In the genomic region with DNA sequence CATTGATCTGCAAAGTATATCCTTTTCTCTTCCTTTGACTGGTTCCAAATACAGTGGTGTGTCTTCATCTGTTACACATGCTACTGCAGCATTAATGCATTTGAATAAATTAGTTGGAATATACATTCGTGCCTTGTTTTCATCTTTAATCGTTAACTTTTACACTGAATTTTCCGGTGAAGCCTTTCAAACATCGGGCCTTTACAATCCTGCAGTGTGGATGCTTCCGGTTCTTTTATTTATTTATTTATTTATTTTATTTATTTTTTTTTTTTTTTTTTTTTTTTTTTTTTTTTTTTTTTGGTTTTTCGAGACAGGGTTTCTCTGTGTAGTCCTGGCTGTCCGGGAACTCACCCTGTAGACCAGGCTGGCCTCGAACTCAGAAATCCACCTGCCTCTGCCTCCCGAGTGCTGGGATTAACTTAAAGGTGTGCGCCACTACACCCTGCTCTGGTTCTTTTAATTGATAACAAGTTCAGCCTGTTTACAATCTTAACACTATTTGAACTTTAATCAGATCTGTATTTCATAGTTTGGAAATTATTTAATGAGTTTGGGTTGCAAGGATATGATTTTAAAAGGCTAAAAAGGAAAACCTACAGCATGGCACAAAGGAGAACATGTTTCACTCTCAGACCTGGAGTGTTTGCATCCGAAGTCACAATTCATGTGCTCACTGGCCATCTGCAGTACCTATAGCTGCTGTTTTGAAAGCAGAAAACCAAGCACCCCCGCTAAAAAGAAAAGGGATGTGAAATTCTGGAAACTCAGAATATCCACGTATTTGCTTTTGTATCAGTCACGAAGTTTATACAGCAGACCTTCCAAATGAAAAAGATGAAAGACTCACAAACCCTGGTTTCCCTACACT, we compare ENCODE assay signal across 8 mouse cellular contexts. TPM values are rescaled to one million over a fixed set of nuclear protein-coding genes. Genes with fewer than 3 reads are reported as not detected.
DNase-seq lines count a peak whose midpoint lies in the region; ATAC-seq and TF ChIP-seq lines count a peak whose summit lies in the region.

No protein-coding gene starts in this region.

- H3K9ac ChIP-seq in heart, embryonic 14.5 days (ENCODE audit: low read length): peak overlapping the region; percentile 92
- H3K9ac ChIP-seq in hindbrain, embryonic 12.5 days: peak overlapping the region; percentile 94; the same call in 1 of the 2 replicates
- H3K9ac ChIP-seq in midbrain, embryonic 11.5 days (ENCODE audit: low read length): peak overlapping the region; percentile 88

- peaks cover 2 to 15% of the 10 kb centered on the region in 2 experiments; a peak in 3 of 4 replicates for H3K4me1 ChIP-seq in heart, embryonic 14.5 days (ENCODE audit: control insufficient read depth in 2 of 2, insufficient read depth in 2 of 2, low read length in 2 of 2)
- H3K4me1 ChIP-seq in bone marrow macrophage, adult 2 months (ENCODE audit: control insufficient read depth, insufficient read depth, low read length): peaks cover 21% of the 10 kb centered on the region
- peaks cover 12% of the 10 kb centered on the region for H3K4me1 ChIP-seq in hindbrain, embryonic 12.5 days
- peaks cover 7% of the 10 kb centered on the region for H3K4me1 ChIP-seq in midbrain, embryonic 11.5 days (ENCODE audit: control insufficient read depth, insufficient read depth, low read length)

- peak overlapping the region; percentile 72 to 86 for H3K4me3 ChIP-seq in heart, embryonic 14.5 days (ENCODE audit: control insufficient read depth in 1 of 2, insufficient read depth in 1 of 2, low read depth in 1 of 2, low read length in 2 of 2)
- peak overlapping the region; percentile 84 for H3K4me3 ChIP-seq in bone marrow macrophage, adult 2 months (ENCODE audit: insufficient read depth, low read length)
- H3K4me3 ChIP-seq in hindbrain, embryonic 12.5 days: peak overlapping the region; percentile 94
- peak overlapping the region; percentile 86; the same call in 1 of the 2 replicates for H3K4me3 ChIP-seq in midbrain, embryonic 11.5 days (ENCODE audit: low read depth, low read length)

- peaks cover 54% of the 10 kb centered on the region for H3K36me3 ChIP-seq in heart, embryonic 14.5 days (ENCODE audit: control insufficient read depth, insufficient read depth, low read length)
- H3K36me3 ChIP-seq in hindbrain, embryonic 12.5 days: peaks cover 28% of the 10 kb centered on the region
- H3K36me3 ChIP-seq in midbrain, embryonic 11.5 days (ENCODE audit: control insufficient read depth, insufficient read depth, low read length): peaks cover 9% of the 10 kb centered on the region; the same call in 1 of the 2 replicates

- no peaks in the 10 kb centered on the region for H3K27me3 ChIP-seq in heart, embryonic 14.5 days (ENCODE audit: control insufficient read depth, insufficient read depth, low read length)
- H3K27me3 ChIP-seq in hindbrain, embryonic 12.5 days: no peaks in the 10 kb centered on the region
- H3K27me3 ChIP-seq in midbrain, embryonic 11.5 days (ENCODE audit: control insufficient read depth, insufficient read depth, low read length): no peaks in the 10 kb centered on the region

- no peak for DNase-seq in heart, adult 18-20 months
- no peak for DNase-seq in midbrain, embryonic 11.5 days (ENCODE audit: low spot score, missing footprints)
- DNase-seq in gastrocnemius, adult 18-20 months (ENCODE audit: low spot score): no peak
- no peak for DNase-seq in left cerebral cortex, adult 11 months (ENCODE audit: low spot score)
- no peak for DNase-seq in thymus, postnatal 10 days (ENCODE audit: low spot score in 2 of 2)

- peak overlapping the region; percentile 80 for H3K4me2 ChIP-seq in heart, embryonic 14.5 days (ENCODE audit: low read length)
- H3K4me2 ChIP-seq in hindbrain, embryonic 12.5 days (replicated peaks): peak overlapping the region; percentile 76
- peak overlapping the region; percentile 28 for H3K4me2 ChIP-seq in midbrain, embryonic 11.5 days

- no peak for TF ChIP-seq CTCF in bone marrow macrophage, adult 2 months (IDR thresholded peaks at IDR 0.05; ENCODE audit: low read depth, low read length)

- TF ChIP-seq POLR2A in bone marrow macrophage, adult 2 months (IDR thresholded peaks at IDR 0.05; ENCODE audit: borderline replicate concordance, low read depth, low read length): no peak

- H3K9me3 ChIP-seq in heart, embryonic 14.5 days (ENCODE audit: control insufficient read depth, low read length): no peaks in the 10 kb centered on the region
- no peaks in the 10 kb centered on the region for H3K9me3 ChIP-seq in hindbrain, embryonic 12.5 days (replicated peaks)
- H3K9me3 ChIP-seq in midbrain, embryonic 11.5 days (ENCODE audit: control insufficient read depth, low read length): no peaks in the 10 kb centered on the region

- WGBS in heart, embryonic 14.5 days: 58% methylated on average over 14 of the region's 14 CpGs
- 61% methylated on average over 14 of the region's 14 CpGs for WGBS in hindbrain, embryonic 12.5 days
- WGBS in midbrain, embryonic 11.5 days: 68% methylated on average over 14 of the region's 14 CpGs

- no peak for ATAC-seq in heart, embryonic 14.5 days (ENCODE audit: insufficient number of reproducible peaks, insufficient read depth, low FRiP score, low read depth)
- peak; percentile 53 for ATAC-seq in hindbrain, embryonic 12.5 days (ENCODE audit: low FRiP score)
- ATAC-seq in midbrain, embryonic 11.5 days (ENCODE audit: low FRiP score): peak; percentile 52

- H3K27ac ChIP-seq in heart, embryonic 14.5 days (replicated peaks in 1 of 2; ENCODE audit: control insufficient read depth in 1 of 2, insufficient read depth in 1 of 2, low read depth in 2 of 2, low read length in 2 of 2): peak overlapping the region; percentile 63 to 87
- peak overlapping the region; percentile 29; the same call in 1 of the 2 replicates for H3K27ac ChIP-seq in bone marrow macrophage, adult 2 months (ENCODE audit: insufficient read depth, low read depth, low read length)
- peak overlapping the region; percentile 93 for H3K27ac ChIP-seq in hindbrain, embryonic 12.5 days
- 0 out of 2 replicates have a peak overlapping the region, but pooled peaks have one; percentile 75 for H3K27ac ChIP-seq in midbrain, embryonic 11.5 days (ENCODE audit: low read depth, low read length)

RNA-seq across cellular contexts. Expression of gene Gtf2a2, which starts 0.6 kb away (rescaled TPM):
- polyA plus RNA-seq in heart, embryonic 14.5 days (2014; fragmentation: Nextera tagmentation; extraction: Ambion mirVana): 184 and 187 TPM in 2 replicates
- total RNA-seq in heart, adult 18-20 months (2021): 10 to 100 TPM; 50.2 to 56.3 TPM
- 93.9 and 104 TPM in 2 replicates for polyA plus RNA-seq in bone marrow macrophage, adult 2 months (2012; ENCODE audit: insufficient read depth, insufficient read length, missing spikeins)
- polyA plus RNA-seq in hindbrain, embryonic 12.5 days (2016; fragmentation: Nextera tagmentation; extraction: Ambion mirVana): 169 and 180 TPM in 2 replicates
- polyA plus RNA-seq in midbrain, embryonic 11.5 days (2014; fragmentation: Nextera tagmentation; extraction: Ambion mirVana): 221 TPM in 2 replicates
- 10 to 100 TPM; 58.5 to 64.6 TPM for total RNA-seq in gastrocnemius, adult 18-20 months (2021)

RNA-seq across cellular contexts. Expression of gene Bnip2, which starts 22.5 kb away (rescaled TPM):
- 125 and 126 TPM in 2 replicates for polyA plus RNA-seq in heart, embryonic 14.5 days (2014; fragmentation: Nextera tagmentation; extraction: Ambion mirVana)
- total RNA-seq in heart, adult 18-20 months (2021): 100 to 1,000 TPM; 101 to 103 TPM
- 194 and 196 TPM in 2 replicates for polyA plus RNA-seq in bone marrow macrophage, adult 2 months (2012; ENCODE audit: insufficient read depth, insufficient read length, missing spikeins)
- 109 and 111 TPM in 2 replicates for polyA plus RNA-seq in hindbrain, embryonic 12.5 days (2016; fragmentation: Nextera tagmentation; extraction: Ambion mirVana)
- polyA plus RNA-seq in midbrain, embryonic 11.5 days (2014; fragmentation: Nextera tagmentation; extraction: Ambion mirVana): 131 and 136 TPM in 2 replicates
- total RNA-seq in gastrocnemius, adult 18-20 months (2021): 10 to 100 TPM; 84.2 to 89.2 TPM

RNA-seq across cellular contexts. Expression of gene Gcnt3, which starts 26.1 kb away (rescaled TPM):
- not detected in 2 replicates for polyA plus RNA-seq in heart, embryonic 14.5 days (2014; fragmentation: Nextera tagmentation; extraction: Ambion mirVana)
- total RNA-seq in heart, adult 18-20 months (2021): not detected
- not detected in 2 replicates for polyA plus RNA-seq in bone marrow macrophage, adult 2 months (2012; ENCODE audit: insufficient read depth, insufficient read length, missing spikeins)
- not detected in 2 replicates for polyA plus RNA-seq in hindbrain, embryonic 12.5 days (2016; fragmentation: Nextera tagmentation; extraction: Ambion mirVana)
- not detected in 2 replicates for polyA plus RNA-seq in midbrain, embryonic 11.5 days (2014; fragmentation: Nextera tagmentation; extraction: Ambion mirVana)
- not detected for total RNA-seq in gastrocnemius, adult 18-20 months (2021)

Comparison
In these comparisons a context has a peak if more than half of its experiments do, and no peak if none do; other contexts are left out.
1. H3K27ac ChIP-seq: peak in every context shown above with its lines; median percentile 93 in hindbrain, embryonic 12.5 days; 75 in heart, embryonic 14.5 days; 75 in midbrain, embryonic 11.5 days; 29 in bone marrow macrophage, adult 2 months.
2. H3K4me2 ChIP-seq: peak in every context shown above with its lines; median percentile 80 in heart, embryonic 14.5 days; 76 in hindbrain, embryonic 12.5 days; 28 in midbrain, embryonic 11.5 days.